ENCODE assay signal across 28 mouse cellular contexts in genomic region chr16:50070728-50071127, GRCm38 (mm10).
DNase-seq lines count a peak whose midpoint lies in the region; ATAC-seq and TF ChIP-seq lines count a peak whose summit lies in the region.
"Had no signal": no experiment of that assay in that cellular context is flagged by ENCODE, and none has a peak within 500 bp of the region (broad histone marks: within the 10 kb centered on the region; RNA-seq: fewer than 3 reads in every experiment).

No protein-coding gene starts in this region.

- H3K27me3 ChIP-seq in megakaryocyte, embryonic 14.5 days (replicated peaks), result no peaks in the 10 kb centered on the region
- no peaks in the 10 kb centered on the region for H3K27me3 ChIP-seq in G1E (ENCODE audit: insufficient read depth, low read length)
- H3K27me3 ChIP-seq: heart, embryonic 15.5 days; hindbrain, embryonic 12.5 days; limb, embryonic 13.5 days; liver, embryonic 15.5 days; neural tube, embryonic 13.5 days had no signal

- H3K4me1 ChIP-seq in megakaryocyte, embryonic 14.5 days, result peaks cover 70% of the 10 kb centered on the region
- peaks cover 33% of the 10 kb centered on the region for H3K4me1 ChIP-seq in G1E (ENCODE audit: insufficient read depth, low read depth, low read length)
- H3K4me1 ChIP-seq: heart, embryonic 15.5 days; hindbrain, embryonic 12.5 days had no signal

- no peak for TF ChIP-seq CTCF in G1E (IDR thresholded peaks at IDR 0.05; ENCODE audit: low read depth, low read length)

- H3K36me3 ChIP-seq in megakaryocyte, embryonic 14.5 days (replicated peaks; ENCODE audit: low read length), result peaks cover 12% of the 10 kb centered on the region
- H3K36me3 ChIP-seq in G1E (replicated peaks), result no peaks in the 10 kb centered on the region
- H3K36me3 ChIP-seq: heart, embryonic 10.5 days; heart, embryonic 15.5 days; hindbrain, embryonic 12.5 days; limb, embryonic 13.5 days; liver, embryonic 15.5 days; midbrain, embryonic 10.5 days; neural tube, embryonic 13.5 days had no signal

- no peak for DNase-seq in G1E (ENCODE audit: low spot score)
- DNase-seq in induced T-regulatory cell, adult 2 months (ENCODE audit: low read depth), result peak; percentile 45
- DNase-seq in right cerebral cortex, postnatal 36 days (ENCODE audit: low spot score in 2 of 2), result no peak
- no peak for DNase-seq in kidney, postnatal 4 days
- no peak for DNase-seq in lung, adult 18-20 months
- DNase-seq: adrenal gland, adult 2 months; adrenal gland, postnatal 36 days; cerebellum, adult 2 months; cerebellum, postnatal 14 days; gastrocnemius, postnatal 25 days; heart, adult 11 months; heart, postnatal 36 days; kidney, adult 8-10 months; lung, postnatal 36 days had no signal

- H3K9me3 ChIP-seq in megakaryocyte, embryonic 14.5 days, result peaks cover 3% of the 10 kb centered on the region; the same call in 1 of the 2 replicates
- peaks cover 5% of the 10 kb centered on the region for H3K9me3 ChIP-seq in G1E (replicated peaks)
- H3K9me3 ChIP-seq: heart, embryonic 10.5 days; heart, embryonic 15.5 days; hindbrain, embryonic 12.5 days; limb, embryonic 13.5 days; liver, embryonic 15.5 days; midbrain, embryonic 10.5 days; neural tube, embryonic 13.5 days had no signal

- H3K4me3 ChIP-seq in megakaryocyte, embryonic 14.5 days (replicated peaks), result peak overlapping the region; percentile 86
- H3K4me3 ChIP-seq in G1E (ENCODE audit: low read depth, low read length), result no peak overlapping the region; the same call in 1 of the 2 replicates
- H3K4me3 ChIP-seq: heart, embryonic 10.5 days; heart, embryonic 15.5 days; hindbrain, embryonic 12.5 days; limb, embryonic 13.5 days; liver, embryonic 15.5 days; midbrain, embryonic 10.5 days; myocyte; neural tube, embryonic 13.5 days had no signal

- no peak for ATAC-seq in megakaryocyte, adult 5-6 weeks (ENCODE audit: poor library complexity, severe bottlenecking)
- ATAC-seq in G1E (ENCODE audit: extremely low read depth, insufficient number of reproducible peaks, low FRiP score, poor library complexity, severe bottlenecking), result peak; percentile 51; the same call in 1 of the 2 replicates
- 0 out of 2 replicates have a peak, but pooled peaks have one; percentile 42 for ATAC-seq in megakaryocyte-erythroid progenitor cell, adult 5-6 weeks (replicated peaks; ENCODE audit: low FRiP score, low TSS enrichment, poor library complexity, severe bottlenecking)
- ATAC-seq: forebrain, embryonic 14.5 days; hindbrain, postnatal 0 days; intestine, embryonic 16.5 days had no signal
